Mouse (Mus musculus): ENCODE data around the gene Elob. TPM values are rescaled to one million over a fixed set of nuclear protein-coding genes. Genes with fewer than 3 reads are reported as not detected.

Gene Elob
- polyA plus RNA-seq, 1 experiment, result 852 TPM

DNA sequence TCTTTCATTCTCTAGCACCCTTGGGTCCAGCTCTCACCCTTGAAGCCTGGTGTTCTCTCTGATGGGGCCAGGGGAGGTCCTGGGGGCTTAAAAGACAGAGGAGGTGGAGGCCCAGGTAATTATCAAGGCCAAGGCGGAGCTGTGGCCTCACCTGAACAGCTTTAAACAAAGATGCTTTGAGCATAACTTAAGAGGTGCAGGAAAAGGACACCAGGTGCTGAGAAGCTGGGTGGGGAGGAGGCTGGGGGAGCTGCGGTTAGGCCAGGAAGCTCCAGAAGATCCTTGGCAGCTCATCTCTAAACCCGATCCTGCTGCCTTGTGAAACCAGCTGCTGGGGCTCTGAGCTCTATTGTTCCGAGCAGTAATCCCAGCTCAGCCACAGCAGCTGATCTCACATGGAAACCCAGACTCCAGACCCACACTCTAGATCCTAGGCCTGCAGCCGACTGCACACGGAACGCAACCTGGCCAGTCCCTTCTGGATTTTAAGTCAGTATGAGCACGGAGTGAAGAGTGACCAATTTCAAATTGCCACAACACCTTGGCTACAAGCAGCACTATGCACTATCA, 7.2 kb upstream of the Elob start, which contains the start of gene Prss33:
Gene Prss33, minus strand, starts transcription at position 51 of the 570 bp plus-strand sequence.
- Histone ChIP-seq H3K4me3 (ENCODE audit: insufficient read depth, poor library complexity, severe bottlenecking) (no peak within 1 kb of the TSS), H3K79me3 (ENCODE audit: low read depth) (no peaks in the 10 kb centered on the region), H3K36me3 (ENCODE audit: control insufficient read depth, insufficient read depth) (no peaks in the 10 kb centered on the region), H3K27me3 (ENCODE audit: control insufficient read depth, insufficient read depth, insufficient read length) (peaks cover 25% of the 10 kb centered on the region), H3ac (ENCODE audit: control insufficient read depth, insufficient read length, low read depth) (no peak within 1 kb of the TSS), H3K79me2 (ENCODE audit: control insufficient read depth, insufficient read depth) (no peaks in the 10 kb centered on the region)
- TF ChIP-seq USF1 (IDR thresholded peaks at IDR 0.05; ENCODE audit: low read depth) (no peak), MYOD1 (IDR thresholded peaks at IDR 0.05; ENCODE audit: control insufficient read depth, insufficient read length, low read depth) (no peak), CTCF (IDR thresholded peaks at IDR 0.05; ENCODE audit: control insufficient read depth, insufficient read depth, insufficient read length) (no peak), CEBPB (IDR thresholded peaks at IDR 0.05; ENCODE audit: low read depth) (no peak)

DNA sequence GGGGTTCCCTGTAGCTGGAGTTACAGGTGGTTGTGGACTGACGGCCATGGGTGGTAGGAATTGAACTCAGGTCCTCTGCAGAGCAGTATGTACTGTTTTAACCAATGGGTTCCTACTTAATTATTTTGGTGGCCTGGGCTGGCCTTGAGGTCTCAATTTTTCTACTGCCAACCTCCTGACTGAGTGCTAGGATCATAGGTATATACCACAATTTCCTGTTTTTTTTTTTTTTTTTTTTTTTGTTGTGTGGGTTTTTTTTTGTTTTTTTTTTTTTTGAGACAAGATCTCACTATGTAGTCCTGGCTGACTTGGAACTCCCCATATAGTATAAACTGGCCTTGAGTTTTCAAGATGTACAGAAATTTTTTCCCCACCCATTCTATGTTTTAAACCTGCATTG, 2.3 kb upstream of the Elob start:
- TF ChIP-seq CEBPB (IDR thresholded peaks at IDR 0.05; ENCODE audit: low read depth) (no peak), MYOG (IDR thresholded peaks at IDR 0.05; ENCODE audit: control insufficient read depth, extremely low read depth, insufficient read length) (no peak), MYOD1 (IDR thresholded peaks at IDR 0.05; ENCODE audit: control insufficient read depth, insufficient read length, low read depth) (no peak), CTCF (IDR thresholded peaks at IDR 0.05; ENCODE audit: control insufficient read depth, insufficient read depth, insufficient read length) (no peak), FOSL1 (IDR thresholded peaks at IDR 0.05; ENCODE audit: insufficient read depth, low read length, poor library complexity, severe bottlenecking) (no peak), USF1 (IDR thresholded peaks at IDR 0.05; ENCODE audit: low read depth) (no peak), MAX (IDR thresholded peaks at IDR 0.05) (no peak)
- Histone ChIP-seq H3K27me3 (ENCODE audit: control insufficient read depth, insufficient read depth, insufficient read length) (peaks cover 14% of the 10 kb centered on the region), H3K79me2 (ENCODE audit: control insufficient read depth, insufficient read depth) (peaks cover 26% of the 10 kb centered on the region), H3K4me3 (ENCODE audit: insufficient read depth, poor library complexity, severe bottlenecking) (no peak overlapping the region), H3K36me3 (ENCODE audit: control insufficient read depth, insufficient read depth) (peaks cover 12% of the 10 kb centered on the region), H3ac (ENCODE audit: control insufficient read depth, insufficient read length, low read depth) (no peak overlapping the region), H3K79me3 (ENCODE audit: low read depth) (peaks cover 14% of the 10 kb centered on the region)

DNA sequence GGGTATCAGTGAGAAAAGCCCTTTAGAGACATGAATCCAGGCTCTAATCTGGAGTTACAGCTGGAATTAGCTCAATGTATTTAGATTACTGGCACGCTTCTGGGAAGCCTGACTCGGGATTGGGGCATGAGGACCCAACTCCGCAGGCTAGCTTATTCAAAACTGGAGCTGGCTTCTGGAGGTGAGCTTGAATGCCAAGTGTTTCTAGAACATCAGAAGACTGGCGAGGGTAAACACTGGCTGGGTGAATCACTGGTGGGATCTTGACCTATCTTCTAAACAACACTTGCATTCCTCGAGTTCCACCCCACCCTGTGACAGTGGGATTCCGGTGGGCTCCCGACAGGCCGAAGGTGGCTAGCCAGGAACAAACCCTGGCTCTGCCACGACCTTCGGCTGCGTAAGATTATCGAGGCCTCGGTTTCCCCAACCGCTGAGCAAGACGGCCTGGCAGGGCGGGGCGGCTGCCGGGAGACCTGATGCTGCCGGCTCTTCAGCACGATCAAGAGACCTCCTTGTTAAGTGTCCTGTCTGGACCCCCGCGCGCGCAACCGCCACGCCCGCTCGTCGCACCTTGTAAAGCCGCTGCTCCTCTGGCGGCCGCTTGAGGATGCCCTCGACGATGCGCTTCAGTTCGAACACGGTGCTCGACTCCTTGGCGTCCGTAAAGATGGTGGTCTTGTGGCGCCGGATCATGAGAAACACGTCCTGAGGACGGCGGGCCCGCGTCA, 500 bp downstream of the Elob start:
- peaks cover 38% of the 10 kb centered on the region for H3K36me3 ChIP-seq (ENCODE audit: control insufficient read depth, insufficient read depth)
- peaks cover 30% of the 10 kb centered on the region for H3K79me2 ChIP-seq (ENCODE audit: control insufficient read depth, insufficient read depth)
- TF ChIP-seq USF1 (IDR thresholded peaks at IDR 0.05; ENCODE audit: low read depth), result no peak
- TF ChIP-seq CEBPB (IDR thresholded peaks at IDR 0.05; ENCODE audit: low read depth), result no peak
- no peak for TF ChIP-seq MYOD1 (IDR thresholded peaks at IDR 0.05; ENCODE audit: control insufficient read depth, insufficient read length, low read depth)
- no peak for TF ChIP-seq MYOG (IDR thresholded peaks at IDR 0.05; ENCODE audit: control insufficient read depth, extremely low read depth, insufficient read length)
- no peak for TF ChIP-seq MAX (IDR thresholded peaks at IDR 0.05)
- TF ChIP-seq CTCF (IDR thresholded peaks at IDR 0.05; ENCODE audit: control insufficient read depth, insufficient read depth, insufficient read length), result no peak
- TF ChIP-seq FOSL1 (IDR thresholded peaks at IDR 0.05; ENCODE audit: insufficient read depth, low read length, poor library complexity, severe bottlenecking), result no peak
- H3ac ChIP-seq (ENCODE audit: control insufficient read depth, insufficient read length, low read depth), result peak overlapping the region; percentile 98
- H3K27me3 ChIP-seq (ENCODE audit: control insufficient read depth, insufficient read depth, insufficient read length), result no peaks in the 10 kb centered on the region
- peaks cover 14% of the 10 kb centered on the region for H3K79me3 ChIP-seq (ENCODE audit: low read depth)
- H3K4me3 ChIP-seq (ENCODE audit: insufficient read depth, poor library complexity, severe bottlenecking), result peak overlapping the region; percentile 87

DNA sequence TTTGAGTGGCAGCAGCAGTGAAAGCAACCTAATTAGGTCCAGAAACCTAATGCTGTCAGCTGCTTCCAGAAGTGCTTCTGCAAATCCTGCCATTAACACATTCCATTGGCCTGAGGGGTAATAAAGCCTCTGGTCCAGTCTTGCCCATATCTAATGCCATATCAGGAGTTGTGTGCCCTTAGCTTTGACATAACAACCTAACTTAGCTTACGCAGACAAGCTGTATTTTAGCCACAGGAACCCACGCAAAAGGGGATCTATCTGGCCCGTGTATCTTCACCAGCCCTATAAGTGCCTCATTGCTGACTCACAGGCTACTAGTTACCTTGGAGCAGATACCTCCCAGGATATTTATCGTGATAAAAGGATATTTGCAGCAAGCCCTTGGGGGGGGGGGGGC, 3.3 kb downstream of the Elob start:
- Histone ChIP-seq H3K4me3 (ENCODE audit: insufficient read depth, poor library complexity, severe bottlenecking) (no peak overlapping the region), H3K79me2 (ENCODE audit: control insufficient read depth, insufficient read depth) (peaks cover 56% of the 10 kb centered on the region), H3K36me3 (ENCODE audit: control insufficient read depth, insufficient read depth) (peaks cover 63% of the 10 kb centered on the region), H3ac (ENCODE audit: control insufficient read depth, insufficient read length, low read depth) (no peak overlapping the region), H3K27me3 (ENCODE audit: control insufficient read depth, insufficient read depth, insufficient read length) (no peaks in the 10 kb centered on the region), H3K79me3 (ENCODE audit: low read depth) (peaks cover 23% of the 10 kb centered on the region)
- TF ChIP-seq MAX (IDR thresholded peaks at IDR 0.05), result no peak
- no peak for TF ChIP-seq CTCF (IDR thresholded peaks at IDR 0.05; ENCODE audit: control insufficient read depth, insufficient read depth, insufficient read length)
- no peak for TF ChIP-seq CEBPB (IDR thresholded peaks at IDR 0.05; ENCODE audit: low read depth)
- TF ChIP-seq MYOG (IDR thresholded peaks at IDR 0.05; ENCODE audit: control insufficient read depth, extremely low read depth, insufficient read length), result no peak
- TF ChIP-seq FOSL1 (IDR thresholded peaks at IDR 0.05; ENCODE audit: insufficient read depth, low read length, poor library complexity, severe bottlenecking), result no peak
- no peak for TF ChIP-seq MYOD1 (IDR thresholded peaks at IDR 0.05; ENCODE audit: control insufficient read depth, insufficient read length, low read depth)
- TF ChIP-seq USF1 (IDR thresholded peaks at IDR 0.05; ENCODE audit: low read depth), result no peak

DNA sequence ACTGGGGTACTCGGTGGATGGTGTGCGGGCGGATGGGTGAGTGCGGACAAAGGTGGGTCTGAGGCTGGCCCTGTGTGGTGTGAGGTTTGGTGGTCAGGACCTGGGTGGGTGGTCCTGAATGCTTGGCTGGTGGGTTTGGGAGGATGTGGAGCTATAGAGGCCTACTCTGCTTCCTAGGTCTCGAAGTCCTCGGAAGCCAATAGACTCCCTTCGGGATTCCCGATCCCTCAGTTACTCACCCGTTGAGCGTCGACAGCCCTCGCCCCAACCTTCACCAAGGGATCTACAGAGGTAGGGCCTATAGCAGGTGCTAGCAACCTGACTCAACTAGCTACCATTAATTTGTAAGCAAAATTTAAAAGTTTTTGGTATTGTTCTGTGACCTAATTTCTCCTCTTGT, 5.3 kb downstream of the Elob start:
- H3ac ChIP-seq (ENCODE audit: control insufficient read depth, insufficient read length, low read depth), result no peak overlapping the region
- no peak for TF ChIP-seq FOSL1 (IDR thresholded peaks at IDR 0.05; ENCODE audit: insufficient read depth, low read length, poor library complexity, severe bottlenecking)
- no peak for TF ChIP-seq MAX (IDR thresholded peaks at IDR 0.05)
- no peak for TF ChIP-seq USF1 (IDR thresholded peaks at IDR 0.05; ENCODE audit: low read depth)
- TF ChIP-seq MYOG (IDR thresholded peaks at IDR 0.05; ENCODE audit: control insufficient read depth, extremely low read depth, insufficient read length), result no peak
- no peak for TF ChIP-seq CTCF (IDR thresholded peaks at IDR 0.05; ENCODE audit: control insufficient read depth, insufficient read depth, insufficient read length)
- no peak for TF ChIP-seq MYOD1 (IDR thresholded peaks at IDR 0.05; ENCODE audit: control insufficient read depth, insufficient read length, low read depth)
- no peak for TF ChIP-seq CEBPB (IDR thresholded peaks at IDR 0.05; ENCODE audit: low read depth)

More for the DNA sequence above, 5.3 kb downstream of the Elob start:
- H3K4me3 ChIP-seq (ENCODE audit: insufficient read depth, poor library complexity, severe bottlenecking), result no peak overlapping the region
- H3K27me3 ChIP-seq (ENCODE audit: control insufficient read depth, insufficient read depth, insufficient read length), result no peaks in the 10 kb centered on the region
- peaks cover 83% of the 10 kb centered on the region for H3K36me3 ChIP-seq (ENCODE audit: control insufficient read depth, insufficient read depth)
- peaks cover 40% of the 10 kb centered on the region for H3K79me3 ChIP-seq (ENCODE audit: low read depth)
- H3K79me2 ChIP-seq (ENCODE audit: control insufficient read depth, insufficient read depth), result peaks cover 74% of the 10 kb centered on the region
